Mouse (Mus musculus): Measurements from ENCODE around the gene Atp8a2. TPM values are rescaled to one million over a fixed set of nuclear protein-coding genes. Genes with fewer than 3 reads are reported as not detected.
"Not testable (repeated sequence)": the region's sequence is repeated elsewhere in the genome, so short reads cannot be mapped to it uniquely, and the experiment has no call there.

The Atp8a2 gene
- total and polyA plus RNA-seq, 3 experiments: 1.8 to 4.3 (median 3.1) TPM

DNA sequence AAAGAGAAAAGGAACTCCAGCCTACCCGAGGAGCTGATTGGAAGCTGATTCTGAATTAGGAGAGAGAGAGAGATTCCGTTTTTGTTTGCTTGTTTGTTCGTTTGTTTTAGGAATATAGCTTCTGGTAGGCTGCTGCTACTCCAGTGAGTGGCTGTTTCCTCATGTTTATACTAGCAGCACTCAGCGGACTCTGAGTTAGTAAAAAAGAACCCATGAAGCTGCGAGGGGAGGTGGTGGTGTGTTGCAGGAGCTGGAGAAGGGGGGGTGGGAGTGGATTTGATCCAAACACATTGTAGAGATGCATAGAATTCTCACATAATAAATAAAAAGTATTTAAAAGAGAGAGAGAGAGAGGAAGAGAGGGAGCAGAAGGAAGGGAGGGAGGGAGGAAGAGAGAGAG lies 367.4 kb downstream of the Atp8a2 start:
- H3K27ac ChIP-seq: no peak overlapping the region
- TF ChIP-seq CTCF (IDR thresholded peaks at IDR 0.05): no peak
- TF ChIP-seq POLR2A (IDR thresholded peaks at IDR 0.05; ENCODE audit: insufficient read depth, low read depth, low read length): no peak

DNA sequence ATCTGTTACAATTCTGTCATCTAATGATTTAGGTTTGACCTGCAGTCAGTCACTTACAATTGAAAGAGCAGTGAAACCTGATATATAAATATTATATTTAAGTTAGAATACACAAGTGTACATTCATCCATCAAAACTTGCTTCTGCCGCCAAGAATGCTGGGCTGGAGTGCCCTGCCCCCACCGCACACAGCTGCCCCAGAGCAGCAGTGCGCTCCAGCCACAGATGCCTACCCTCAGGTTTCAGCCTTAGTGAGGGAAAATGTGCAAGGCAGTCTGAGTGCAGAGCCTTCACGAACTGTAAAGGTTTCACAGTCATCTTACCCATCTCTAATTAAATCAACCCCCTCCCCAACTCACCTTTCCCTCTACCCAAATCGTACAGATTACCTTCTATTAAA lies 369.6 kb downstream of the Atp8a2 start:
- Histone ChIP-seq H3K27ac (no peak overlapping the region), H3K36me3 (ENCODE audit: control insufficient read depth, insufficient read depth, low read length) (no peaks in the 10 kb centered on the region), H3K4me1 (ENCODE audit: control insufficient read depth, insufficient read depth, low read length) (no peaks in the 10 kb centered on the region), H3K4me3 (no peak overlapping the region), H3K27me3 (ENCODE audit: control insufficient read depth, insufficient read depth, low read length) (no peaks in the 10 kb centered on the region), H3K79me2 (replicated peaks; ENCODE audit: control insufficient read depth, insufficient read depth, low read length) (no peaks in the 10 kb centered on the region), H3K9ac (ENCODE audit: low read depth, low read length) (no peak overlapping the region)
- 66% methylated on average over 5 of the region's 5 CpGs for WGBS
- no peak for TF ChIP-seq POLR2A (IDR thresholded peaks at IDR 0.05; ENCODE audit: insufficient read depth, low read depth, low read length)
- TF ChIP-seq EP300 (IDR thresholded peaks at IDR 0.05; ENCODE audit: insufficient read depth, low read depth, low read length): no peak
- TF ChIP-seq CTCF (IDR thresholded peaks at IDR 0.05): no peak
- intact Hi-C loops (cut with DNase I): no loop called here
- DNase-seq: no peak

More for the DNA sequence above, 367.4 kb downstream of the Atp8a2 start:
- WGBS: 82% methylated on average over 5 of the region's 5 CpGs
- H3K4me3 ChIP-seq: no peak overlapping the region
- no peak overlapping the region for H3K9ac ChIP-seq (ENCODE audit: low read depth, low read length)
- H3K79me2 ChIP-seq (replicated peaks; ENCODE audit: control insufficient read depth, insufficient read depth, low read length): no peaks in the 10 kb centered on the region
- no peaks in the 10 kb centered on the region for H3K4me1 ChIP-seq (ENCODE audit: control insufficient read depth, insufficient read depth, low read length)
- H3K27me3 ChIP-seq (ENCODE audit: control insufficient read depth, insufficient read depth, low read length): no peaks in the 10 kb centered on the region
- DNase-seq: no peak
- intact Hi-C loops (cut with DNase I): no loop called here
- H3K36me3 ChIP-seq (ENCODE audit: control insufficient read depth, insufficient read depth, low read length): no peaks in the 10 kb centered on the region

DNA sequence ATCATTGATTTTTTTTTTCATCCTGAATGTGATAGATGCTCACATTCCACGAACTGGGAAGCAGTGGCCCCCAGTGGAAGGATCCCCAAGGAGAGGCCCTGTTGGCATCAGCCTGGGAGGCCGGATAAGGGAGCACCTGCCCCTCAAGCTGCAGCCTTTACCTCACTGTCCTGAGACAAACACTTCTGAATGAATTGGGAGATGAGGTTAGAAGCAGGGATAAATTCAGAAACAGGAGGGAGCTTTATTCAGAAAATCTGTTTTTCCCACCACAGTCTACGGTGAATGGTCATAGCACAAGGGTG lies 376.9 kb downstream of the Atp8a2 start:
- intact Hi-C loops (cut with DNase I): no loop called here
- no peaks in the 10 kb centered on the region for H3K27me3 ChIP-seq (ENCODE audit: control insufficient read depth, insufficient read depth, low read length)
- no peak overlapping the region for H3K27ac ChIP-seq
- 61% methylated on average over 3 of the region's 3 CpGs for WGBS
- no peak overlapping the region for H3K4me3 ChIP-seq
- TF ChIP-seq POLR2A (IDR thresholded peaks at IDR 0.05; ENCODE audit: insufficient read depth, low read depth, low read length) (no peak), CTCF (IDR thresholded peaks at IDR 0.05) (no peak), EP300 (IDR thresholded peaks at IDR 0.05; ENCODE audit: insufficient read depth, low read depth, low read length) (no peak)
- H3K36me3 ChIP-seq (ENCODE audit: control insufficient read depth, insufficient read depth, low read length): no peaks in the 10 kb centered on the region
- no peaks in the 10 kb centered on the region for H3K4me1 ChIP-seq (ENCODE audit: control insufficient read depth, insufficient read depth, low read length)
- H3K9ac ChIP-seq (ENCODE audit: low read depth, low read length): no peak overlapping the region
- H3K79me2 ChIP-seq (replicated peaks; ENCODE audit: control insufficient read depth, insufficient read depth, low read length): no peaks in the 10 kb centered on the region
- no peak for DNase-seq

DNA sequence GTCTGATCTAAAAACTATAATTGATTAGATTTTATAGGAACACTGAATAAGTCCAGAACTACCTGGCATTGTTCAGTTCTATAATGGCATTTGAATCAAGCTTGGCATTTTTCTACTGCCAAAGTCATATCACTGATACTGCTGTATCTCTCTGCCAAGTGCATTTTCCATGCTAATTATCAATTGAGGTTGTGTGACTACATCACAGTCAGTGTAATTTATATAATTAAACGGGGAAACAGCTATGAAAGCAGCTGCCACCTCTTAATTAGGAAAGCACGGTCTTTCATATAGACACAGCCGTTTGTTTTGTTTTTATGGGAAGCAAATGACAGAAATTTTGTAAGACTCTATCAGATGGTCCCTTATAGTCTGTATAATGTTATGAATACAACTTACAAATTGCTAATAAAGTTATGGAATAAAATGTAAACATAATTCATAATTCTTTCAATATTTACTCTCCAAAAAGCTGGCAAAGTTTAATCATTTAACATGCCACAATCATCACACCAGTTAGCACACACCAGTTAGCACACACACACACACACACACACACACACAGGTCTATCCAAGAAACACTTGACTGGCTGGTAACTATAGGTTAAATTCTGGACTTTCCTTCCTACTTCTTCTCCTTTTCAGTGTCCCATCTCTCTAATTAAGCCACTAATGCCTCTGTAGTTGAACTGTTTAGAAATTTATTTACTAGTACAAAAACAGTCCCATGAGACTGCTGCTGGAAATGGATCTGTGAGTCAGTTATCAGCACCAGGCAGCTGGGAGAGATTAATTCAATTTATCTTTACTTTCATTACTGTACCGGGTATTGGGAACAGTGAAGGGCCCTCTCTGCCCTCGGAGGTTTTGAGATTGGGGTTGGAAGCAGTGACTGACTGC lies 377.5 kb downstream of the Atp8a2 start:
- Histone ChIP-seq H3K27ac (no peak overlapping the region), H3K9ac (ENCODE audit: low read depth, low read length) (no peak overlapping the region), H3K27me3 (ENCODE audit: control insufficient read depth, insufficient read depth, low read length) (no peaks in the 10 kb centered on the region), H3K36me3 (ENCODE audit: control insufficient read depth, insufficient read depth, low read length) (no peaks in the 10 kb centered on the region), H3K79me2 (replicated peaks; ENCODE audit: control insufficient read depth, insufficient read depth, low read length) (no peaks in the 10 kb centered on the region), H3K4me3 (no peak overlapping the region), H3K4me1 (ENCODE audit: control insufficient read depth, insufficient read depth, low read length) (no peaks in the 10 kb centered on the region)
- intact Hi-C loops (cut with DNase I): no loop called here
- no peak for DNase-seq
- WGBS: 68% methylated on average over 5 of the region's 5 CpGs
- no peak for TF ChIP-seq CTCF (IDR thresholded peaks at IDR 0.05)
- no peak for TF ChIP-seq POLR2A (IDR thresholded peaks at IDR 0.05; ENCODE audit: insufficient read depth, low read depth, low read length)
- TF ChIP-seq EP300 (IDR thresholded peaks at IDR 0.05; ENCODE audit: insufficient read depth, low read depth, low read length): no peak

DNA sequence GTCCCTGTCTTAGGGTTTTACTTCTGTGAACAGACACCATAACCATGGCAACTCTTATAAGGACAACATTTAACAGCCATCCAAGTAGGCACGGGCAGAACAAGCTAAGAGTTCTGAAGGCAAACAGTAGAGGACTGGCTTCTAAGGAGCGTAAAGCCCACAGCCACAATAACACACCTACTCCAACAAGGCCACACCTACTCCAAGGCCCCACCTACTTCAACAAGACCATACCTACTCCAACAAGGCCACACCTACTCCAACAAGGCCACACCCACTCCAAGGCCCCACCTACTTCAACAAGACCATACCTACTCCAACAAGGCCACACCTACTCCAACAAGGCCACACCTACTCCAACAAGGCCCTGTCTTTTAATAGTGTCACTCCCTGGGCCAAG lies 386.7 kb downstream of the Atp8a2 start:
- DNase-seq; H3K4me3 ChIP-seq; H3K79me2 ChIP-seq (replicated peaks; ENCODE audit: control insufficient read depth, insufficient read depth, low read length); H3K27ac ChIP-seq; H3K36me3 ChIP-seq (ENCODE audit: control insufficient read depth, insufficient read depth, low read length); H3K9ac ChIP-seq (ENCODE audit: low read depth, low read length); H3K27me3 ChIP-seq (ENCODE audit: control insufficient read depth, insufficient read depth, low read length); H3K4me1 ChIP-seq (ENCODE audit: control insufficient read depth, insufficient read depth, low read length); intact Hi-C loops (cut with DNase I): not testable (repeated sequence)
- 96% methylated on average over 2 of the region's 2 CpGs for WGBS

DNA sequence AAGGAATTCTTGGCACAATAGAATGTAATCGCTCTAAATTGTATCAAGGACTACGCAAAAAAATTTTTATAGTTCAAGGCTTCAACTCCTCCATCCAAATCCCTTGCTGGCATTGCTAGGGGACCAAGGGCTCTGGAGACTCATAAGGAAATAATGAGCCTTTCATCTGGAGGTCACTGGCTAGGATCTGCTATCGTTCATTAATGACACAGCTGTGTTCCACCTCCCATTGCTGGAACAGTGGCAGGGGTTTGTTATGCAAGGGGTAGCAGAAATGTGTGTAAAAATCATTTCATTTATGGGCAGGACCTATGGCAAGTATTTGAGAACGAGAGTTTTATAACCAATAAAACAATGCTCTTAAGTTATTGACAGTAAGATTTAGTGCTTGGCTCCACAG lies 387.2 kb downstream of the Atp8a2 start:
- H3K4me1 ChIP-seq (ENCODE audit: control insufficient read depth, insufficient read depth, low read length): no peaks in the 10 kb centered on the region
- H3K27ac ChIP-seq: no peak overlapping the region
- H3K9ac ChIP-seq (ENCODE audit: low read depth, low read length): no peak overlapping the region
- H3K4me3 ChIP-seq: no peak overlapping the region
- no peaks in the 10 kb centered on the region for H3K36me3 ChIP-seq (ENCODE audit: control insufficient read depth, insufficient read depth, low read length)
- intact Hi-C loops (cut with DNase I): no loop called here
- no peaks in the 10 kb centered on the region for H3K79me2 ChIP-seq (replicated peaks; ENCODE audit: control insufficient read depth, insufficient read depth, low read length)
- 80% methylated on average over 4 of the region's 4 CpGs for WGBS
- H3K27me3 ChIP-seq (ENCODE audit: control insufficient read depth, insufficient read depth, low read length): no peaks in the 10 kb centered on the region
- DNase-seq: no peak
- TF ChIP-seq POLR2A (IDR thresholded peaks at IDR 0.05; ENCODE audit: insufficient read depth, low read depth, low read length) (no peak), EP300 (IDR thresholded peaks at IDR 0.05; ENCODE audit: insufficient read depth, low read depth, low read length) (no peak), CTCF (IDR thresholded peaks at IDR 0.05) (no peak)
